Mouse (Mus musculus) heart, adult 2 months (tissue): ENCODE data around the gene Angptl4.

Experiments used
- CTCF ChIP-seq: fragments of 200-600 bp; IDR thresholded peaks from 2 replicates; pipeline ENCODE4 v1.8.1; 2022; ENCODE audit warnings: antibody characterized with exemption, mild to moderate bottlenecking, moderate library complexity
- EP300 ChIP-seq: fragments of 200-500 bp; IDR thresholded peaks from 2 replicates; pipeline ENCODE4 v1.6.1; 2011; ENCODE audit warnings: low read depth, low read length, control low read depth; ENCODE audit not compliant: insufficient read depth
- POLR2A ChIP-seq: fragments of 200-500 bp; IDR thresholded peaks from 2 replicates; pipeline ENCODE4 v1.6.1; 2011; ENCODE audit warnings: mild to moderate bottlenecking, low read depth, low read length, control low read depth; ENCODE audit not compliant: insufficient read depth

GRCm38 (mm10) chr17:33774573-33775155 is 7.0 kb downstream of the Angptl4 start:
- no peak for TF ChIP-seq CTCF
- no peak for TF ChIP-seq POLR2A
- no peak for TF ChIP-seq EP300
